Mouse (Mus musculus): ENCODE data around the gene Pecam1.

GRCm38 (mm10) chr11:106683345-106683744 is 67.1 kb downstream of the Pecam1 start:
- TF ChIP-seq CTCF (IDR thresholded peaks at IDR 0.05; ENCODE audit: insufficient read depth, low read depth, low read length) = no peak
- no peak for TF ChIP-seq POLR2A (IDR thresholded peaks at IDR 0.05; ENCODE audit: insufficient read depth, low read depth, low read length)

All from olfactory bulb, adult 2 months (tissue).